Mouse (Mus musculus): ENCODE measurements around the gene Cachd1.
A peak's percentile ranks its signal among the peaks of the same experiment; 100 is the strongest.

The Cachd1 gene

GRCm38 (mm10) chr4:100865423-100865822 is 88.9 kb downstream of the Cachd1 start:
- no peak for DNase-seq (ENCODE audit: low spot score in 2 of 2)

- DNase-seq (ENCODE audit: low spot score in 2 of 2) = no peak
Observed at GRCm38 (mm10) chr4:100865962-100866703, 89.7 kb downstream of the Cachd1 start.

- no peak for DNase-seq (ENCODE audit: low spot score in 2 of 2)
Observed at GRCm38 (mm10) chr4:100877351-100877750, 100.9 kb downstream of the Cachd1 start.

- DNase-seq (ENCODE audit: low spot score in 2 of 2) = no peak
Observed at GRCm38 (mm10) chr4:100879414-100879813, 102.9 kb downstream of the Cachd1 start.

GRCm38 (mm10) chr4:100880075-100880474 is 103.6 kb downstream of the Cachd1 start:
- no peak for DNase-seq (ENCODE audit: low spot score in 2 of 2)

- no peak for DNase-seq (ENCODE audit: low spot score in 2 of 2)
Observed at GRCm38 (mm10) chr4:100885793-100886742, 109.6 kb downstream of the Cachd1 start.

- no peak for DNase-seq (ENCODE audit: low spot score in 2 of 2)
Observed at GRCm38 (mm10) chr4:100886743-100887416, 110.4 kb downstream of the Cachd1 start.

- DNase-seq (ENCODE audit: low spot score in 2 of 2) = no peak
Observed at GRCm38 (mm10) chr4:100890106-100890970, 113.9 kb downstream of the Cachd1 start.

- no peak for DNase-seq (ENCODE audit: low spot score in 2 of 2)
Observed at GRCm38 (mm10) chr4:100893739-100894138, 117.3 kb downstream of the Cachd1 start.

GRCm38 (mm10) chr4:100894142-100894541 is 117.7 kb downstream of the Cachd1 start:
- no peak for DNase-seq (ENCODE audit: low spot score in 2 of 2)

- DNase-seq (ENCODE audit: low spot score in 2 of 2) = no peak
Observed at GRCm38 (mm10) chr4:100896260-100897010, 120.0 kb downstream of the Cachd1 start.

GRCm38 (mm10) chr4:100897943-100898342 is 121.5 kb downstream of the Cachd1 start:
- DNase-seq (ENCODE audit: low spot score in 2 of 2) = no peak

- DNase-seq (ENCODE audit: low spot score in 2 of 2) = no peak
Observed at GRCm38 (mm10) chr4:100909694-100910340, 133.3 kb downstream of the Cachd1 start.

- no peak for DNase-seq (ENCODE audit: low spot score in 2 of 2)
Observed at GRCm38 (mm10) chr4:100910605-100911330, 134.3 kb downstream of the Cachd1 start.

GRCm38 (mm10) chr4:100911658-100912057 is 135.2 kb downstream of the Cachd1 start:
- DNase-seq (ENCODE audit: low spot score in 2 of 2) = no peak

- peak in 1 of 2 experiments; percentile 38 for DNase-seq (ENCODE audit: low spot score in 2 of 2)
Observed at GRCm38 (mm10) chr4:100913666-100914065, 137.2 kb downstream of the Cachd1 start.

- DNase-seq (ENCODE audit: low spot score in 2 of 2) = no peak
Observed at GRCm38 (mm10) chr4:100914532-100914931, 138.1 kb downstream of the Cachd1 start.

- DNase-seq (ENCODE audit: low spot score in 2 of 2) = no peak
Observed at GRCm38 (mm10) chr4:100915093-100915492, 138.6 kb downstream of the Cachd1 start.

GRCm38 (mm10) chr4:100917511-100917910 is 141.0 kb downstream of the Cachd1 start:
- no peak for DNase-seq (ENCODE audit: low spot score in 2 of 2)

Data from right cerebral cortex, postnatal 10 days (tissue).